Mouse (Mus musculus) hindbrain, embryonic 11.5 days (tissue): Measurements from ENCODE around the gene Zdhhc3. TPM values are rescaled to one million over a fixed set of nuclear protein-coding genes. Genes with fewer than 3 reads are reported as not detected.

Experiments
- polyA plus RNA-seq: library from polyadenylated mRNA; unstranded; fragments of >200 nt; fragmentation: Nextera tagmentation; extraction: Ambion mirVana; gene quantifications from 2 replicates; pipeline ENCODE4 v1.2.1, GENCODE M21; 2014

Zdhhc3 gene
- polyA plus RNA-seq, 1 experiment from 2014 or later, result 55.8 TPM

Other genes starting within 250 kb of the Zdhhc3 start
- gene Zfp445, start 247.2 kb downstream of the Zdhhc3 start, polyA plus RNA-seq, result 75.0 and 77.3 TPM in 2 replicates
- 3.7 and 3.9 TPM in 2 replicates for gene Zkscan7, start 227.5 kb downstream of the Zdhhc3 start, polyA plus RNA-seq
- 34.8 and 37.3 TPM in 2 replicates for gene Zfp105, start 190.1 kb downstream of the Zdhhc3 start, polyA plus RNA-seq
- 36.6 and 37.3 TPM in 2 replicates for gene 1110059G10Rik, start 162.2 kb downstream of the Zdhhc3 start, polyA plus RNA-seq
- 55.6 and 71.8 TPM in 2 replicates for gene Kif15, start 162.2 kb downstream of the Zdhhc3 start, polyA plus RNA-seq
- 19.5 and 19.6 TPM in 2 replicates for gene Tmem42, start 91.9 kb downstream of the Zdhhc3 start, polyA plus RNA-seq
- gene Tgm4, start 78.5 kb downstream of the Zdhhc3 start, polyA plus RNA-seq, result 0.37 and 0.42 TPM in 2 replicates
- 104 and 106 TPM in 2 replicates for gene Exosc7, start within 50 bp of the Zdhhc3 start, polyA plus RNA-seq
- not detected in 2 replicates for gene Clec3b, start 37.7 kb upstream of the Zdhhc3 start, polyA plus RNA-seq
- 0.66 and 1.2 TPM in 2 replicates for gene Cdcp1, start 102.8 kb upstream of the Zdhhc3 start, polyA plus RNA-seq
- 3.6 and 5.7 TPM in 2 replicates for gene Tmem158, start 147.6 kb upstream of the Zdhhc3 start, polyA plus RNA-seq